ENCODE assay signal across 11 mouse cellular contexts in genomic region chr19:14594537-14594936, GRCm38 (mm10). TPM values are rescaled to one million over a fixed set of nuclear protein-coding genes. Genes with fewer than 3 reads are reported as not detected.
DNase-seq lines count a peak whose midpoint lies in the region; ATAC-seq and TF ChIP-seq lines count a peak whose summit lies in the region.
"Had no signal": no experiment of that assay in that cellular context is flagged by ENCODE, and none has a peak within 500 bp of the region (broad histone marks: within the 10 kb centered on the region; RNA-seq: fewer than 3 reads in every experiment).

No protein-coding gene starts in this region.

- TF ChIP-seq CTCF in stomach, postnatal 0 days (IDR thresholded peaks at IDR 0.05; ENCODE audit: low read depth): no peak

- no peak overlapping the region for H3K9ac ChIP-seq in heart, embryonic 11.5 days (ENCODE audit: low read depth, low read length)
- no peak overlapping the region for H3K9ac ChIP-seq in stomach, embryonic 14.5 days (replicated peaks; ENCODE audit: low read depth, low read length)
- H3K9ac ChIP-seq in stomach, postnatal 0 days (ENCODE audit: low read length): no peak overlapping the region
- no peak overlapping the region for H3K9ac ChIP-seq in limb, embryonic 14.5 days (ENCODE audit: low read depth, low read length, severe bottlenecking)

- no peaks in the 10 kb centered on the region; the same call in 1 of the 2 replicates for H3K36me3 ChIP-seq in heart, embryonic 11.5 days (ENCODE audit: control insufficient read depth, insufficient read depth, low read length)
- peaks cover 5% of the 10 kb centered on the region; the same call in 1 of the 2 replicates for H3K36me3 ChIP-seq in stomach, embryonic 14.5 days (ENCODE audit: control insufficient read depth, insufficient read depth, low read length)
- no peaks in the 10 kb centered on the region for H3K36me3 ChIP-seq in stomach, postnatal 0 days (ENCODE audit: control insufficient read depth, insufficient read depth, low read length)
- peaks cover 6% of the 10 kb centered on the region; the same call in 1 of the 2 replicates for H3K36me3 ChIP-seq in limb, embryonic 14.5 days (ENCODE audit: control insufficient read depth, insufficient read depth, low read length)

- TF ChIP-seq EP300 in stomach, postnatal 0 days (optimal IDR thresholded peaks at IDR 0.05): no peak

- no peak for TF ChIP-seq POLR2A in limb, embryonic 14.5 days (IDR thresholded peaks at IDR 0.05; ENCODE audit: borderline replicate concordance, extremely low read depth, insufficient read depth, insufficient read length)

- no peaks in the 10 kb centered on the region for H3K4me1 ChIP-seq in heart, embryonic 11.5 days (ENCODE audit: control insufficient read depth, insufficient read depth, low read length)
- 0 out of 2 replicates have a peak, but pooled peaks cover 7% of the 10 kb centered on the region for H3K4me1 ChIP-seq in stomach, embryonic 14.5 days (ENCODE audit: control insufficient read depth, insufficient read depth, low read length)
- H3K4me1 ChIP-seq in stomach, postnatal 0 days (replicated peaks; ENCODE audit: control insufficient read depth, insufficient read depth): no peaks in the 10 kb centered on the region
- H3K4me1 ChIP-seq in limb, embryonic 14.5 days (ENCODE audit: control insufficient read depth, insufficient read depth, low read length): peaks cover 24% of the 10 kb centered on the region

- H3K9me3 ChIP-seq in heart, embryonic 11.5 days (replicated peaks; ENCODE audit: control insufficient read depth, low read length): no peaks in the 10 kb centered on the region
- H3K9me3 ChIP-seq in stomach, embryonic 14.5 days (ENCODE audit: control insufficient read depth, low read depth, low read length): no peaks in the 10 kb centered on the region
- H3K9me3 ChIP-seq in stomach, postnatal 0 days (ENCODE audit: control insufficient read depth, low read length): no peaks in the 10 kb centered on the region
- no peaks in the 10 kb centered on the region for H3K9me3 ChIP-seq in limb, embryonic 14.5 days (ENCODE audit: control insufficient read depth, low read length)

- intact Hi-C loops in heart, postnatal 10 days (cut with DNase I): loop anchor here (10.0 kb wide), 1 partner anchor 350 kb away; no protein-coding TSS in a partner anchor
- intact Hi-C loops in gastrocnemius, postnatal 14 days (cut with DNase I; ENCODE audit: low total_unique reads): no loop called here

- ATAC-seq in heart, embryonic 11.5 days (replicated peaks; ENCODE audit: insufficient number of reproducible peaks, low FRiP score, low TSS enrichment): no peak
- no peak for ATAC-seq in stomach, embryonic 14.5 days (ENCODE audit: insufficient number of reproducible peaks, insufficient read depth, low FRiP score, low read depth)
- no peak for ATAC-seq in stomach, postnatal 0 days (ENCODE audit: low FRiP score, low TSS enrichment)
- no peak for ATAC-seq in limb, embryonic 14.5 days (ENCODE audit: low FRiP score, low read depth)

- no peak overlapping the region for H3K27ac ChIP-seq in heart, embryonic 11.5 days (ENCODE audit: low read depth, low read length)
- no peak overlapping the region for H3K27ac ChIP-seq in stomach, embryonic 14.5 days (ENCODE audit: low read length)
- H3K27ac ChIP-seq in stomach, postnatal 0 days (replicated peaks): no peak overlapping the region
- no peak overlapping the region for H3K27ac ChIP-seq in limb, embryonic 14.5 days (replicated peaks; ENCODE audit: low read depth, low read length)

- no peak for DNase-seq in heart, postnatal 10 days
- no peak for DNase-seq in stomach, postnatal 0 days (ENCODE audit: low spot score)
- no peak for DNase-seq in limb, embryonic 14.5 days (ENCODE audit: low spot score)
- no peak for DNase-seq in frontal cortex, postnatal 36 days (ENCODE audit: low spot score in 2 of 2)
- DNase-seq in cerebellum, postnatal 25 days: no peak
- no peak for DNase-seq in gastrocnemius, postnatal 14 days
- DNase-seq: kidney, postnatal 10 days; lung, postnatal 4 days; thymus, postnatal 36 days had no signal

- 86% methylated on average over 3 of the region's 3 CpGs for WGBS in heart, embryonic 11.5 days (ENCODE audit: insufficient replicate concordance)
- 57% methylated on average over 3 of the region's 3 CpGs for WGBS in stomach, embryonic 14.5 days
- WGBS in stomach, postnatal 0 days: 58% methylated on average over 3 of the region's 3 CpGs
- 31% methylated on average over 3 of the region's 3 CpGs for WGBS in limb, embryonic 14.5 days

- no peak overlapping the region for H3K4me3 ChIP-seq in heart, embryonic 11.5 days (ENCODE audit: low read depth, low read length)
- H3K4me3 ChIP-seq in stomach, embryonic 14.5 days (ENCODE audit: low read depth, low read length): peak overlapping the region; percentile 89
- H3K4me3 ChIP-seq in stomach, postnatal 0 days (ENCODE audit: low read depth, low read length): no peak overlapping the region
- peak overlapping the region; percentile 89 for H3K4me3 ChIP-seq in limb, embryonic 14.5 days (replicated peaks; ENCODE audit: low read length)

- peak overlapping the region; percentile 20; the same call in 1 of the 2 replicates for H3K4me2 ChIP-seq in heart, embryonic 11.5 days
- H3K4me2 ChIP-seq in stomach, embryonic 14.5 days (replicated peaks; ENCODE audit: low read depth, low read length): peak overlapping the region; percentile 54
- no peak overlapping the region for H3K4me2 ChIP-seq in stomach, postnatal 0 days (replicated peaks; ENCODE audit: low read depth)
- peak overlapping the region; percentile 64 for H3K4me2 ChIP-seq in limb, embryonic 14.5 days (replicated peaks; ENCODE audit: low read depth, low read length, severe bottlenecking)

- no peaks in the 10 kb centered on the region; the same call in 1 of the 2 replicates for H3K27me3 ChIP-seq in heart, embryonic 11.5 days (ENCODE audit: control insufficient read depth, insufficient read depth, low read length)
- no peaks in the 10 kb centered on the region for H3K27me3 ChIP-seq in stomach, embryonic 14.5 days (ENCODE audit: control insufficient read depth, insufficient read depth, low read length)
- no peaks in the 10 kb centered on the region for H3K27me3 ChIP-seq in stomach, postnatal 0 days (ENCODE audit: control insufficient read depth, insufficient read depth, low read length)
- no peaks in the 10 kb centered on the region for H3K27me3 ChIP-seq in limb, embryonic 14.5 days (ENCODE audit: control insufficient read depth, insufficient read depth, low read length)

RNA-seq across cellular contexts. Expression of gene Tle4, which starts 3.3 kb away (rescaled TPM):
- polyA plus RNA-seq in heart, embryonic 11.5 days (2014; fragmentation: Nextera tagmentation; extraction: Ambion mirVana): 9.4 and 9.7 TPM in 2 replicates
- total RNA-seq in heart, postnatal 10 days (2021): 10 to 100 TPM; 10.8 to 12.1 TPM
- 17.5 and 21.1 TPM in 2 replicates for polyA plus RNA-seq in stomach, embryonic 14.5 days (2014; fragmentation: Nextera tagmentation; extraction: Ambion mirVana)
- polyA plus RNA-seq in stomach, postnatal 0 days (2015; fragmentation: Nextera tagmentation; extraction: Ambion mirVana): 5.1 and 5.7 TPM in 2 replicates
- 20.3 and 24.4 TPM in 2 replicates for polyA plus RNA-seq in limb, embryonic 14.5 days (2012; rRNA removed)
- 20.6 and 24.5 TPM in 2 replicates for polyA plus RNA-seq in limb, embryonic 14.5 days (2014; fragmentation: Nextera tagmentation; extraction: Ambion mirVana)
- 10 to 100 TPM; 14.6 to 25.9 TPM for total RNA-seq in gastrocnemius, postnatal 14 days (2021)

Comparison
In these comparisons a context has a peak if more than half of its experiments do, and no peak if none do; other contexts are left out.
1. H3K4me3 ChIP-seq: peak in stomach, embryonic 14.5 days (single experiment) and limb, embryonic 14.5 days (single experiment); none in heart, embryonic 11.5 days (single experiment) and stomach, postnatal 0 days (single experiment).